Mouse (Mus musculus): ENCODE results near the gene Trpm5.

Trpm5 gene

DNA sequence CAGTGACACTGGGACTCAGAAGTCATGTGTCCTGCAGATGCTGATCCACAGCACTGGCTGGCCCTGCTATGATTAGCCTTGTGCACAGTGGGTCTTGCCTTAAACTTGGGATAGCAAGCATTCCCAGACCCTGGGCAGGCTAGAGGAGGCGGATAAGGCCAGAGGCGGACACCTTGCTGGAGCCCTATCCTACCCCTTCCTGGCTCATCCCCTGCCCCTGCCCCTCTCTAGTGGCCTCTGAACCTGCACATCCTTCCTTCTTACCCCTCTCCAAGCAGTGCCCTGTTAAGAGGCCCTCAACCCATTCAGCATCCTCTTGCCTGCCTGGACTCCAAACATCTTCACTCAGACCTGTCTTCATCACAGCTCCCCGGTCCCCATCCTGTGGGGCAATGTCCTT lies 53.9 kb downstream of the Trpm5 start:
- no peak for DNase-seq (ENCODE audit: low spot score)

DNA sequence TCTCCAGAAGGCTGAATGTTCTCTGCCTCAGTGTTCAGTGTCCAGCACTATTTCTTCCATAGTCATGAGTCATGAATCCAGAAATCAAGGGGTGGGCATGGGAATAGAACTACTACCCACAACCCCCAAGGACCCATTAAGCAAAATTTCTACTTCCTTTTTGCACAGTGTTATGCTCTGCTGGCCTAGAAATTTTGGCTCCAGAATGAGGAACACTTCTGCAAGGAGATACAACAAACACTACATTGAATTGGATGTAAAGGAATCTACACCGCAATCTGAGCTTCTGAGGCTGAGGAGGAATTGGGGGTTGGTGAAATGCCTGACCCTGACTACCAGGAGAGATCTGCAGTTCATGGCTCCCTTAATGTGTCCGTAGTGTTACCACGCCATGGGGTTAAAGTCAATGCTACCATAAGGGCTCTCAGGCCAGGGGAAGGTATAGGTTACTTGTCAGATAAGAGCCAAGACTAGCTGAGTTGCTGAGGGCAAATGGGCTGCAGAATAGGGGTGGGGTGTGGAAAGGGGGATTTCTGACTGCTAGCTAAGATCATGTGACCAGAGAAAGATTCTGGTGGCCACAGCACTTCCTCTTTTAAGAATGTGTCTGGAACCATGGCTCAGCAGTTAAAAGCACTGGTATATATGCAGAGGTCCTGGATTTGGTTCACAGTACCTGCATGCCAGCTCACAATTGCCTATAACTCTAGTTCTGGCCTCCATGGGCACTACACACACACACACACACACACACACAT lies 56.1 kb downstream of the Trpm5 start:
- DNase-seq (ENCODE audit: low spot score), result no peak

DNA sequence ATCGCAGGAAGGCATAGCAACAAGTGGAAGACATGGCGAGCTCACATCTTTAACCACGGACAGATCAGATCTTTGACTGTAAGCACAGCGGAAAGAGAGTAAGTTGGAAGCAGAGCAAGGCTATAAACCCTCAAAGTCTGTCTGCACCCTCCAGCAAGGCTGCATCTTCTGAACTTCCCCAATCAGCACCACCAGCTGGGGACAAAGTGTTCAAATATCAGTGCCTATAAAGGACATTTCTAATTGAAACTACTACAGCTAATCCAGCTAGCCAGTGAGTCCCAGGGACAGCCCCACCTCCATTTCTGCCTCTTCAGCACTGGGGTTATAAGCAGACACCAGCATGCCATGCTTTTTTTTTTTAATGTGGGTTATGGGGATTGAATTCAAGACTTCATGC lies 57.1 kb downstream of the Trpm5 start:
- DNase-seq (ENCODE audit: low spot score), result no peak

DNA sequence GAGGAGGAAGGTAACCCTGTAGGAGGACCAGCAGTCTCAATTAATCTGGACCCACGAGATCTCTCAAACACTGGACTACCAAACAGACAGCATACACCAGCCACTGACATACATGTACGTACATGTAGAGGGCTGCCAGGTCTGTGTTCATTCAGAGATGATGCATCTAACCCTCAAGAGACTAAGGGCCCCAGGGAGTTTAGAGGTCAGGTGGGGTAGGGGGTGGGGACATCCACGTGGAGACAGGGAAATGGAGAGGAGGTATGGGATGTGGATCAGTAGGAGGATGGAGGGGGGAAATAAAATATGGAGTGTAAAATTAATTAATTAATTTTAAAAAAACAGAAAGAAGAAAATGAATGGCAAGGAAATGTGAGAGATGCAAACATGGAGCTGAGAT lies 57.7 kb downstream of the Trpm5 start:
- no peak for DNase-seq (ENCODE audit: low spot score)

DNA sequence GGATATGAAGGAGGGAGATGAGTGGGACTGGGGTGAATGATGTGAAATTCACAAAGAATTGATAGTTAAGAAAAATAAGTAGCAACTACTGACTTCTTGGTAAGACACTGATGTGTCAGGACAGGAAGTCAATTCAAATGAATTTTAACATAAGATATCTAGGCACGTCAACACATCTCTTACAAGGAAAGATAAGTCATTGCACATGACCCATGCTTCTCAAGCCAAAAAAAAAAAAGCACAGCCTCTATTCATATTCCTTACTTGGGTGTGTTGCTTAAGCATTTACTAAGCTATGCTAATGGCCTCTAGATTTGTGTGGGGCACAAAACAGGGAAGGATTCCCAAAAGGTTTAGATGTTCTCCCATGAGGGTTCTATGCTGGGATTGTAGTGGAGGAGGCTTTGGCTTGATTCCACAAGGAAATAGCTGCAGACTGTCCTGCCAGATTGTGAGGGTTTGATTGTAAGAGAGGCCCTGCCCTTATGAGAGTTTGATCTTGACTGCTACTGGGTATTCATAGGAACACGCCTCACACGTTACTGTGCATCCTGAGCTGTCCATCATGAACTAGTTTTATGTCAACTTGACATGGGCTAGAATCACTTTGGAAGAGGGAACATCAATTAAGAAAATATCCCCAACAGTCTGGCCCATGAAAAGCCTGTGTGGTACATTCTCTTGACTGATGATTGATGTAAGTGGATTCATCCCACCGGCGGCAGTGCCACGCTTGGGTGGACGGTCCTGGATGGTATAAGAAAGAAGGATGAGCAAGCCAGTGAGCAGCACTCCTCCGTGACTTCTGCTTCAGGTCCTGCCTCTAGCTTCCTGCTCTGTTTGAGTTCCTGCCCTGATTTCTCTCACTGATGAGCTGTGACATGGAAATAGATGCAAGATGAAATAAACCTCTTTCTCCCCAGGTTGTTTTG lies 59.7 kb downstream of the Trpm5 start:
- no peak for DNase-seq (ENCODE audit: low spot score)

DNA sequence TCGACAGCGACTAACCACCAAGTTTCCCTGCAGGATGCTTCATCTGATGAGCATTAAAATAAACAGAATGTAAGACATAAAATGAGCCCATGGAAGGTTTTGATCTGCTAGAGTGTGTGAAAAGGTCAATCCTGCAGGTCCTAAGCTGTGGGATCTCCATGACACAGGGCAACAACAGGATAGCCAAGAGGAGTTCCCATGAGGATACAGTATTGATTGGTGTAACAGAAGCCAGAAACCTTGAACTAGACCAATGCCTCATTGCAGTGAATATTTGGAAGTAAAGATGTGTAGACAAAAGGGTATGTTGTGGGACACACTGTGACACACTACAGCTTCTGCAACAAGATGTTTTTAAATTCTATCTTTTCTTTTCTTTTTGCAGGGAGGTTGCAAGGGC lies 60.3 kb downstream of the Trpm5 start:
- no peak for DNase-seq (ENCODE audit: low spot score)

DNA sequence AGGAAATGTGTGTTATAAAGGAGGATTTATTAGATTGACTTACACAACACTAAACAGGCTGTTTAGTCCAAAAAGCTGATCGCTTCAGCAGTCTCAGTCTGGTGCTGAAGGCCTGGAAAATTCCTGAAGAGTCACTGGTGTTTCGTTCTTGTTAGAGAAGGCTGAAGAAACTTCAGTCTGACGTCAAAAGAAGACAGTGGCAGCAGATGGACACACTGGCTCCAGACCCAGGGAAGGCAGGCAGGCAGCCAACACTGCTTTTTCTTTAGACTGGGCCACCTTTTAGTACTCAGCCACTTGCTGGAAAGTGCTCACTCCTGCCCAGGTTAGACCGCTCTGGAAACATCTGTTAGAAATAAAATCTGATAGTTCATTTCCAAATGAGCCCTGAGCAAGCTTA lies 60.9 kb downstream of the Trpm5 start:
- DNase-seq (ENCODE audit: low spot score), result no peak

DNA sequence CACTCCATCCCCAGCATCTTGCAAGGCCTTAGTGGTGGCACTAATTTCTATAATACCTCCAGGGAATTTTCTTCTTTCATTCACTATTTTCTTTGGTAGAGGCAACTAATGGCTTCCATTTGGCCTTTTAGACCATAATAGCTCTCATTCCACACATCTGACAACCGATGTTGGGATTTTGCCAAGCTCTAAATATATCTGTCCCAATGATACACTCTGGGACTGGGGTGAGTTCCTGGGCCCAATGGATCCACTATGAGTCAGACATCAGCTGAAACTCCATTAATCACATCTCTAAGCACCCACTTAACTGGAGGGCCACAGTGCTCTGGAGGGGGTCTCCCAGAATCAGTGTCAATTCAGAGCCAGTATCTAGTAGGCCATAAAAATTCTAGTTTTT lies 62.6 kb downstream of the Trpm5 start:
- DNase-seq (ENCODE audit: low spot score), result no peak

DNA sequence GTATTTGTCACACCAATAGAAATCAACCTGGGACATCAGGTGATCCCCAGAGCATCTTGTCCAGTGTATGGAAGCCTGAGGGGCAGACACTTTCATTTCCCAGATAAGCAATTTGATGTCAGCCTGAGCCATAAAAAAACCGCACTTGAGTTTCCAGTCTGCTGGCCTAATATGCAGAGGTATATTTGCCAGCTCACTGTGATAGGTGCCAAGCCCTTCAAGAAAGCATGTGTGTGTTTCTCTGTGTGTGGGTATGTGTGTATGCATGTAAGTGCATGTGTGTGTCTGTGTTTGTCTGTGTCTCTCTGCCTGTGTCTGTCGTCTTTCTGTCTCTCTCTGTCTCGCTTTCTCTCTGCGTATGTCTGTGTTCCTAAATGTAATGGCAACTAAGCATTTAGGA lies 67.2 kb downstream of the Trpm5 start:
- no peak for DNase-seq (ENCODE audit: low spot score)

DNA sequence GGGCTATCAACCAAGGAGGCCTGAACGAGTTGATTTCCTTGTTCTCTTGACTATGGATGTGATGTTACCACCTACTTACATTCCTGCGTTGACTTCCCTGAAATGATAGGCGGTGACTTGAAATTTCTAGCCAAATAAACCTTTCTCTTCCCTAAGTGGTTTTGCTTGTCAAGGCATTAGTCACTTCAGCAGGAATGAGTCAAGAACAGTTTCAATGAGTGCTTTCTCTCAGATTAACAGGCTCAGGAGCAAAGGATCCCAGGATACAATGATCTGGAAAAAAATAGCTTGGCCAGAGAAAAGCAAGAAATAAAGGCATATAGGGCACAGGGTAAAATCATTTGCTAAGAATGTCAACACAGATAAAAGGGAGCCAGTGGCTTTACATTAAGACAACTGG lies 68.9 kb downstream of the Trpm5 start:
- DNase-seq (ENCODE audit: low spot score), result no peak

DNA sequence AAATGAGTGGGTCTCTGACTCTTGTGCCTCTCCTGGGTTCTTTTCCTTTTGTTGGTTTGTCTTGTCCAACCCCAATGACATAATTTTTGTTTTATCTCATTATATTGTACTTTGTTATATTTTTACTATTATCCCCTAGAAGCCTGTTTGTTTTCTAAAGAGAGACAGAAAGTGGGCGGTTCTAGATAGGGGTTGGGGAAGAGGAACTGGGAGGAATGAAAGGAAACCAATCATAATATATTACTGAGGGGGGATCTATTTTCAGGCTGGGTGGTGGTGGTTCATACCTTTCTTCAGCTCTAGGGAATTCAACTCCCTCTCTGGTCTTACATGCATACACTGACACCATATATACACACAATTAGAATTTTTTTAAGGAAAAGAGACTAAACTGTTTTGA lies 70.1 kb downstream of the Trpm5 start:
- no peak for DNase-seq (ENCODE audit: low spot score)

DNA sequence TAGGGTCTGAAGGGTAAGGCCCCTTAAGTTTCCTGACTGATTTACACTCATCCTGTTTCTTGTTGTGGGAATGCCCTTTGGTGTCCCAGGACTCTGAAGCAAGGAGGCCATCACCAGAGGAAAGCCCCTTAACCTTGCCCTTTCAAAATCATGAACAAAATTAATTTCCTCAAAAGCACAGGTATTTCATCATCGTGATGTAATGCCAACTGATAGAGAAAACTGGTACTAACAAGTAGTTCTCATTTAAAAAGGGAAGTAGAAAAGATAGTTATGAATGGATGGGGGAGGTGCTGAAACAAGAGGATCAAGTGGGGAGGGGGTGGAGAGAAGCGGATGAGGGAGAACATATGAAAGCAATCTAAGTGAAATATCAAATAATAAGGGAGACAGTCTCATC lies 70.9 kb downstream of the Trpm5 start:
- DNase-seq (ENCODE audit: low spot score), result no peak

DNA sequence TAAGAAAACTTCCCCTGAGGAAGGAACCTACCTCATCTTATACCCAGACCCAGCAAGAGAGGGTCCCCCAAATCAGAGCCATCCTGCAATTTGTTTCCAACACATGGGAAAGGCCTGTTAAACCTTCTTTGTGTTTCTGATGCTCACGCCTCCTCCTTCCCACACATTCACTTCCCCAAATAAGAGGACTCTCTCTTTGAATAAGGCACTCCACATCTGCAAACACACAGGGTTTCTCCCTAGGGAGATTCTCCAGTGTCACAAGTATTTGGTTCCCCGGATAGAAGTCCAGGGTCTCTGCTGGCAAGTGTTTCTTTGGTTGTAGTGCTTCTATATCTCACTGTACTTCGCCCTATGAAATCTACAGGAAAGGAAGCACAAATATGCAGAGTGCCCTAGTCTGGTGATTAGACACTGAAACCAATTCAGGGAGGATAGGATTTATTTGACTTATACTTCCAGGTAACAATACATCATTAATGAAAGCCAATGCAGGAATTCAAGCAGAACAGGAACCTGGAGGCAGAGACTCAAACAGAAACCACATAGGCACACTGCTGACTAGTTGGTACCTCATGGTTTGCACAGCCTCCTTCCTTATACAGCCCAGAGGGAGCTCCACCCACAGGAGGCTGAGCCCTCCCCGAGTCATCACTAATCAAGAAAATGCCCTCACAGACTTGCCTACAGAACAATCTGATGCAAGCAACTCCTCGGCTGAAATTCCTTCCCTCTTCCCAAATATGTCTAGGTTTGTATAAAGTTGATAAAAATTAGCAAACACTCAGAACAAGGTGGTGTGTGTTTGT lies 72.9 kb downstream of the Trpm5 start:
- no peak for DNase-seq (ENCODE audit: low spot score)

DNA sequence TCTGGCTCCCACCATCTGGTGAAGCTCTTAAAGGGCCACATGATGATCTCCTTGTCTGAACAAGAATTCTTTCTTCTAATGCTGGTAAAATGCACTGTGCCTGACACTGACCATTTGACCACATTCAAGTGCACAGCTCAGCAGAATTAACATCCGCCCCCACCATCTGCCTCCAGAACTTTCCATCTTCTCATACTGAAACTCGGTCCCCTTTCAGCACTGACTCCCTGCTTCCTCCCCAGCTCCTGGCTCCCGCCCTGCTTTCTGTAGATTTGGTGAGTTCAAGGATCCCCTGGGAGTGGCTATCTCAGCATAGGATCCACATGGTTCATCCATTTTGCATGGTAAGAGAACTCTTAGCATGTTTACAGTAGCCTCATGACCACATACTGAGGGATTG lies 73.7 kb downstream of the Trpm5 start:
- DNase-seq (ENCODE audit: low spot score), result no peak

DNA sequence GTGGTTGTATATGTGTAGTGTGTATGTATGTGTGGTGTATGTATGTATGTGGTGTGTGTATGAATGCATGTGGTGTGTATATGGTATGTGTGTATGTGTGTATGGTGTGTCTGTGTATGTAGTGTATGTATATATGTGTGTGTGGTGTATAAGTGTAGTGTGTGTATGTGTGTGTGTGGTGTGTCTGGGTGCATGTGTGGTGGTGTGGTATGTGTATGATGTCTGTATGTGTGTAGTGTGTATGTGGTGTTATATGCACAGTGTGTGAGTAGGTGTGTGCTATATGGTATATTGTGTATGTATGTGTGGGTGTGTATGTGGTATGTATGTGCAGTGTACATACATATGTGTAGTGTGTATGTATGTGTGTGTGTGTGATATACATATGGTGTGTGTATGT lies 74.4 kb downstream of the Trpm5 start:
- DNase-seq (ENCODE audit: low spot score), result no peak
